ENCODE assay signal across 16 mouse cellular contexts in the genomic region with DNA sequence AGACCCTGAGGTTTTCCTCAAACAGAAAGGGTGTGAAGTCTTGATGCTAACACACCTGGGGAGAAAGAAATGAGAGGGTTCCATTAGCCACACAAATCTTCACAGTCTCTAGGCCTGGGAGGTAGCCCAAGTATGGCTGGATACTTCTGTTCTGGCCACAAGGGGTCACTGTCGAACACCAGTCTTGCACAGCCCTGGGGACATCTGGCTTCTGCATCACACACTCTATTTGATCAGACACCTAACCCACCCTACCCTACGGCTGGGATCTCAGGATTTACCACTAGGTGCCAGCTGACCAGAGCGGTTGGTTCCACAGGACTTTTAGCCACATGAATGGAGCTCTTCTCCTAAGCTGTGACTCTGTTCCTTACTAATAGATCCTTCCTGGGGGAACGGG. TPM values are rescaled to one million over a fixed set of nuclear protein-coding genes. Genes with fewer than 3 reads are reported as not detected.
DNase-seq lines count a peak whose midpoint lies in the region; ATAC-seq and TF ChIP-seq lines count a peak whose summit lies in the region.
"Had no signal": no experiment of that assay in that cellular context is flagged by ENCODE, and none has a peak within 500 bp of the region (broad histone marks: within the 10 kb centered on the region; RNA-seq: fewer than 3 reads in every experiment).

No protein-coding gene starts in this region.

- peak; percentile 22; the same call in 1 of the 2 replicates for TF ChIP-seq CTCF in left cerebral cortex, adult 2 months (IDR thresholded peaks at IDR 0.05)

- intact Hi-C loops in left cerebral cortex, adult 2 months (cut with DNase I) = loop anchor here (1.0 kb wide), 1 partner anchor 44 kb away; no protein-coding TSS in a partner anchor

- 0 out of 2 replicates have a peak, but pooled peaks have one; percentile 40 for ATAC-seq in megakaryocyte progenitor cell, adult 5-6 weeks (replicated peaks; ENCODE audit: poor library complexity)
- ATAC-seq: Patski had no signal

- H3K4me3 ChIP-seq in left cerebral cortex, adult 2 months = no peak overlapping the region
- H3K4me3 ChIP-seq: embryonic facial prominence, embryonic 13.5 days; liver, embryonic 13.5 days; midbrain, embryonic 10.5 days; neural tube, embryonic 13.5 days had no signal

- no peak overlapping the region for H3K27ac ChIP-seq in left cerebral cortex, adult 2 months
- H3K27ac ChIP-seq: embryonic facial prominence, embryonic 13.5 days; liver, embryonic 13.5 days; midbrain, embryonic 10.5 days; neural tube, embryonic 13.5 days had no signal

- DNase-seq in left cerebral cortex, adult 2 months (ENCODE audit: extremely low spot score in 1 of 2, low spot score in 2 of 2) = no peak
- DNase-seq in left cerebral cortex, adult 11 months (ENCODE audit: low spot score) = no peak
- DNase-seq in A20 (ENCODE audit: low read depth, low spot score) (peak; percentile 11), ES-CJ7 (ENCODE audit: low read depth, low spot score) (peak; percentile 79)
- DNase-seq in right cerebral cortex, postnatal 25 days = no peak
- DNase-seq in right cerebral cortex, postnatal 10 days (ENCODE audit: low spot score in 2 of 2) = no peak
- DNase-seq: cerebellum, postnatal 25 days; heart, postnatal 36 days; liver, embryonic 13.5 days; right cerebral cortex, postnatal 4 days; thymus, adult 18-20 months had no signal

RNA-seq across cellular contexts. Expression of a gene that starts 17.2 kb away (rescaled TPM):
- 10 to 100 TPM; 14.6 to 17.5 TPM for total RNA-seq in left cerebral cortex, adult 2 months (2021)
- 6.7 and 7.8 TPM in 2 replicates for total RNA-seq in megakaryocyte progenitor cell, adult 5-6 weeks (2015)
- total RNA-seq in megakaryocyte progenitor cell, adult 5-6 weeks (2017) = 2.8 and 4.1 TPM in 2 replicates

Comparison
In these comparisons a context has a peak if more than half of its experiments do, and no peak if none do; other contexts are left out.
1. DNase-seq: peak in A20 (single experiment) and ES-CJ7 (single experiment); none in left cerebral cortex, adult 2 months (0 of 2), left cerebral cortex, adult 11 months (single experiment), right cerebral cortex, postnatal 25 days (single experiment) and right cerebral cortex, postnatal 10 days (0 of 2).